Mouse (Mus musculus): ENCODE data around the gene Olfr435. TPM values are rescaled to one million over a fixed set of nuclear protein-coding genes. Genes with fewer than 3 reads are reported as not detected.

Olfr435 gene
- polyA plus RNA-seq, 1 experiment from 2014 or later, result not detected

GRCm38 (mm10) chr6:43242061-43242460 lies 45.1 kb downstream of the Olfr435 start:
- no peaks in the 10 kb centered on the region for H3K4me1 ChIP-seq (replicated peaks; ENCODE audit: control insufficient read depth, insufficient read depth, low read length)
- H3K27ac ChIP-seq (ENCODE audit: low read depth, low read length), result no peak overlapping the region
- no peak for ATAC-seq
- no peak overlapping the region for H3K9ac ChIP-seq (ENCODE audit: low read depth, low read length)
- no peak overlapping the region for H3K4me3 ChIP-seq (ENCODE audit: low read depth, low read length)
- WGBS, result 12% methylated on average over 4 of the region's 4 CpGs
- H3K4me2 ChIP-seq (replicated peaks; ENCODE audit: low read depth), result no peak overlapping the region
- H3K9me3 ChIP-seq (ENCODE audit: control insufficient read depth), result no peaks in the 10 kb centered on the region
- no peaks in the 10 kb centered on the region for H3K36me3 ChIP-seq (ENCODE audit: control insufficient read depth, insufficient read depth)
- no peaks in the 10 kb centered on the region for H3K27me3 ChIP-seq (replicated peaks; ENCODE audit: control insufficient read depth, insufficient read depth, low read length)
- TF ChIP-seq CTCF (IDR thresholded peaks at IDR 0.05; ENCODE audit: low read depth), result peak; percentile 57

- no peaks in the 10 kb centered on the region for H3K27me3 ChIP-seq (replicated peaks; ENCODE audit: control insufficient read depth, insufficient read depth, low read length)
- no peaks in the 10 kb centered on the region for H3K4me1 ChIP-seq (replicated peaks; ENCODE audit: control insufficient read depth, insufficient read depth, low read length)
- no peak for TF ChIP-seq CTCF (IDR thresholded peaks at IDR 0.05; ENCODE audit: low read depth)
- no peak overlapping the region for H3K4me2 ChIP-seq (replicated peaks; ENCODE audit: low read depth)
- no peak overlapping the region for H3K9ac ChIP-seq (ENCODE audit: low read depth, low read length)
- ATAC-seq, result no peak
- H3K27ac ChIP-seq (ENCODE audit: low read depth, low read length), result no peak overlapping the region
- H3K4me3 ChIP-seq (ENCODE audit: low read depth, low read length), result no peak overlapping the region
- H3K36me3 ChIP-seq (ENCODE audit: control insufficient read depth, insufficient read depth), result no peaks in the 10 kb centered on the region
- 57% methylated on average over 3 of the region's 3 CpGs for WGBS
- H3K9me3 ChIP-seq (ENCODE audit: control insufficient read depth), result no peaks in the 10 kb centered on the region
Observed at GRCm38 (mm10) chr6:43247396-43247795, 50.5 kb downstream of the Olfr435 start.

- 64% methylated on average over 1 of the region's 1 CpGs for WGBS
- no peak overlapping the region for H3K9ac ChIP-seq (ENCODE audit: low read depth, low read length)
- no peak for TF ChIP-seq CTCF (IDR thresholded peaks at IDR 0.05; ENCODE audit: low read depth)
- no peak overlapping the region for H3K4me2 ChIP-seq (replicated peaks; ENCODE audit: low read depth)
- no peak overlapping the region for H3K4me3 ChIP-seq (ENCODE audit: low read depth, low read length)
- no peaks in the 10 kb centered on the region for H3K36me3 ChIP-seq (ENCODE audit: control insufficient read depth, insufficient read depth)
- H3K27ac ChIP-seq (ENCODE audit: low read depth, low read length), result no peak overlapping the region
- no peaks in the 10 kb centered on the region for H3K4me1 ChIP-seq (replicated peaks; ENCODE audit: control insufficient read depth, insufficient read depth, low read length)
- ATAC-seq, result no peak
- H3K27me3 ChIP-seq (replicated peaks; ENCODE audit: control insufficient read depth, insufficient read depth, low read length), result no peaks in the 10 kb centered on the region
- H3K9me3 ChIP-seq (ENCODE audit: control insufficient read depth), result no peaks in the 10 kb centered on the region
Observed at GRCm38 (mm10) chr6:43252994-43253393, 56.0 kb downstream of the Olfr435 start.

Other genes starting within 250 kb of the Olfr435 start
- not detected in 2 replicates for gene Olfr444, start 248.1 kb upstream of the Olfr435 start, polyA plus RNA-seq (2015; fragmentation: Nextera tagmentation; extraction: Ambion mirVana)
- gene Olfr441, start 90.8 kb upstream of the Olfr435 start, polyA plus RNA-seq (2015; fragmentation: Nextera tagmentation; extraction: Ambion mirVana), result not detected in 2 replicates
- not detected in 2 replicates for gene Olfr237-ps1, start 50.6 kb upstream of the Olfr435 start, polyA plus RNA-seq (2015; fragmentation: Nextera tagmentation; extraction: Ambion mirVana)
- not detected in 2 replicates for gene Olfr437, start 33.9 kb upstream of the Olfr435 start, polyA plus RNA-seq (2015; fragmentation: Nextera tagmentation; extraction: Ambion mirVana)
- gene Olfr13, start 25.0 kb upstream of the Olfr435 start, polyA plus RNA-seq (2015; fragmentation: Nextera tagmentation; extraction: Ambion mirVana), result not detected in 2 replicates
- gene Olfr434, start 15.9 kb downstream of the Olfr435 start, polyA plus RNA-seq (2015; fragmentation: Nextera tagmentation; extraction: Ambion mirVana), result not detected in 2 replicates
- gene Olfr47, start 34.4 kb downstream of the Olfr435 start, polyA plus RNA-seq (2015; fragmentation: Nextera tagmentation; extraction: Ambion mirVana), result not detected in 2 replicates
- gene Arhgef5, start 68.4 kb downstream of the Olfr435 start, polyA plus RNA-seq (2015; fragmentation: Nextera tagmentation; extraction: Ambion mirVana), result 20.4 and 23.2 TPM in 2 replicates
- gene Nobox, start 112.4 kb downstream of the Olfr435 start, polyA plus RNA-seq (2015; fragmentation: Nextera tagmentation; extraction: Ambion mirVana), result not detected in 2 replicates

Data from intestine, postnatal 0 days (tissue).